Mouse (Mus musculus) liver, adult 2 months (tissue): ENCODE results near the gene Tigit. TPM values are rescaled to one million over a fixed set of nuclear protein-coding genes. Genes with fewer than 3 reads are reported as not detected.

Experiments
- DNase-seq: peaks from one replicate; pipeline ENCODE4 v3.0.0-alpha.2; 2011; ENCODE audit warnings: low read depth, low spot score; ENCODE audit errors: extremely low read depth
- H3K27ac ChIP-seq: fragments of 200-500 bp; replicated peaks from 2 replicates; pipeline ENCODE4 v1.5.1; 2012; ENCODE audit warnings: low read depth, mild to moderate bottlenecking, control low read depth, inconsistent platforms, low read length; ENCODE audit not compliant: insufficient read depth
- H3K27me3 ChIP-seq: fragments of 200-500 bp; 2 replicates; pipeline ENCODE4 v1.6.1; 2012; ENCODE audit warnings: mild to moderate bottlenecking, moderate library complexity, low read length, inconsistent platforms; ENCODE audit not compliant: control insufficient read depth, insufficient read depth
- H3K36me3 ChIP-seq: fragments of 200-500 bp; 2 replicates; pipeline ENCODE4 v1.6.1; 2012; ENCODE audit warnings: low read length, inconsistent platforms; ENCODE audit not compliant: control insufficient read depth, insufficient read depth
- H3K4me1 ChIP-seq: fragments of 200-500 bp; 2 replicates; pipeline ENCODE4 v1.6.1; 2011; ENCODE audit warnings: low read length; ENCODE audit not compliant: control insufficient read depth, insufficient read depth
- H3K4me3 ChIP-seq: fragments of 200-500 bp; 2 replicates; pipeline ENCODE4 v1.5.1; 2011; ENCODE audit warnings: low read depth, mild to moderate bottlenecking, control low read depth, low read length, moderate library complexity; ENCODE audit not compliant: insufficient read depth
- H3K79me2 ChIP-seq: fragments of 200-500 bp; 2 replicates; pipeline ENCODE4 v1.6.1; 2012; ENCODE audit warnings: inconsistent platforms, mild to moderate bottlenecking, low read length, moderate library complexity; ENCODE audit not compliant: control insufficient read depth, insufficient read depth
- H3K9ac ChIP-seq: fragments of 200-500 bp; 2 replicates; pipeline ENCODE4 v1.6.1; 2012; ENCODE audit warnings: low read depth, mild to moderate bottlenecking, control low read depth, inconsistent platforms, low read length
- CTCF ChIP-seq: fragments of 200-500 bp; IDR thresholded peaks from 2 replicates; pipeline ENCODE4 v1.5.1; 2011; ENCODE audit warnings: low read depth, low read length, control low read depth
- POLR2A ChIP-seq: fragments of 200-500 bp; IDR thresholded peaks from 2 replicates; pipeline ENCODE4 v1.6.1; 2011; ENCODE audit warnings: low read length, control low read depth; ENCODE audit not compliant: insufficient read depth; ENCODE audit errors: extremely low read depth
- WGBS: fragments of 180-500 bp; shearing (Covaris S2); methylation state at CpG from one replicate; pipeline ENCODE4 v1.1.7; 2018; 5-methylcytosine and 5-hydroxymethylcytosine counted together
- polyA plus RNA-seq: library from polyadenylated mRNA; depleted of rRNA; stranded (reverse); fragments of >200 nt; gene quantifications from 2 replicates; pipeline ENCODE4 v1.2.3, GENCODE M21; 2012; rRNA removed
- total RNA-seq: library from RNA; depleted of rRNA; stranded (reverse); fragments of >200 nt; gene quantifications from 2 replicates; pipeline ENCODE4 v1.2.3, GENCODE M21; 2014; rRNA removed

The Tigit gene
- total and polyA plus RNA-seq, 2 experiments = 0.22 TPM; not detected in 1

GRCm38 (mm10) chr16:43608066-43608465 is 55.9 kb downstream of the Tigit start:
- Histone ChIP-seq H3K9ac (no peak overlapping the region), H3K27ac (no peak overlapping the region), H3K27me3 (no peaks in the 10 kb centered on the region), H3K79me2 (no peaks in the 10 kb centered on the region), H3K4me1 (no peaks in the 10 kb centered on the region; the same call in 1 of the 2 replicates), H3K36me3 (peaks cover 28% of the 10 kb centered on the region), H3K4me3 (no peak overlapping the region)
- no peak for TF ChIP-seq POLR2A
- no peak for TF ChIP-seq CTCF
- DNase-seq = no peak

DNA sequence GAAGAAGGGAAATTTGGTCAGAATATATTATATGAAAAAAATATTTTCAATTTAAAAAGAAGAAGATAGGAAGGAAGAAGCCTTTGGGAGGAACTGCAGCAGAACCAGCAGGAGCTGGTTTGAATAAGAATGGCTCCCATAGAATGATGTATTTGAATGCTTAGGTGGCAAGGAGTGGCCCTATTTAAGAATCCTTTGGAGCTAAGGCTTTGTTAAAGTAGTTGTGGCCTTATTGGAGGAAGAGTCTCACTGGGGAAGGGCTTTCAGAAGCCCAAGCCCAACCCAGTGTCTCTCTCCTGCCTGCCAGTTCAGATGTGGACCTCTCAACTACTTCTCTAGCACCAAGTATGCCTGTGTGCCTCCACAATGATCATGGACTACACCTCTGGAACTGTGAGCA is 56.9 kb downstream of the Tigit start:
- Histone ChIP-seq H3K27ac (no peak overlapping the region), H3K9ac (no peak overlapping the region), H3K27me3 (no peaks in the 10 kb centered on the region), H3K79me2 (no peaks in the 10 kb centered on the region; the same call in 1 of the 2 replicates), H3K4me3 (no peak overlapping the region), H3K4me1 (no peaks in the 10 kb centered on the region; the same call in 1 of the 2 replicates), H3K36me3 (peaks cover 24% of the 10 kb centered on the region)
- TF ChIP-seq POLR2A (no peak), CTCF (no peak)
- DNase-seq = no peak

GRCm38 (mm10) chr16:43604399-43605013 is 59.4 kb downstream of the Tigit start:
- WGBS = 87% methylated on average over 4 of the region's 4 CpGs
- no peak for TF ChIP-seq CTCF
- H3K79me2 ChIP-seq = peaks cover 2% of the 10 kb centered on the region; the same call in 1 of the 2 replicates
- H3K4me1 ChIP-seq = no peaks in the 10 kb centered on the region; the same call in 1 of the 2 replicates
- peaks cover 30% of the 10 kb centered on the region for H3K36me3 ChIP-seq
- H3K27ac ChIP-seq = no peak overlapping the region
- no peak for DNase-seq
- H3K4me3 ChIP-seq = no peak overlapping the region
- no peaks in the 10 kb centered on the region for H3K27me3 ChIP-seq
- H3K9ac ChIP-seq = no peak overlapping the region

DNA sequence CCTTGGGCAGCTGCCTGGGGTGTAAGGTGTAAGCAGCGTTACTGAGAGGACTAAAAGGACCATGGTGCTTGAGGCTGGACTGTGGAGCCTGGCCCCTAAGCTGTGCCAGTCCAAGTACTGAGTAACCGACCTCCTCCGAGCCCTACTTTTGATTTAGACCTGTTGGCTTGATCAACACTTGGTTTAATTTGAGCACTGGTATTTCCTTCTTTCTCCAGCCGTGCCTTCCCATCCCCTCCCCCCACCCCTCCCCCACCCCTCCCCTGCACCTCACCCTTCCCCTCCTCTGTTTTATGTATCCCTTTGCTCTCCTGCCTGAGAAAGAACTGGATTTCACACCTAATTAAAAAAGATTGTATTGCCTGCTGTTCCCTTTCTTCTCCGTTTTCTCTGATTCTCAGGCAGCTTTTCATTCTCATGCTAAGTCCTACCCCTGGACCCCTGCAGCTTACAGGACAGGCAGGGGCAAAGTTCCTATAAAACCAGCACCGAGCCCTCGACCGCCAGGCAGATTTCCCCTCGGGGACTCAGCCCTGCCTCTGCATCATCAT is 60.3 kb downstream of the Tigit start:
- Histone ChIP-seq H3K9ac (no peak overlapping the region), H3K27me3 (no peaks in the 10 kb centered on the region), H3K79me2 (peaks cover 2% of the 10 kb centered on the region; the same call in 1 of the 2 replicates), H3K36me3 (peaks cover 34% of the 10 kb centered on the region), H3K27ac (no peak overlapping the region), H3K4me3 (no peak overlapping the region), H3K4me1 (no peaks in the 10 kb centered on the region; the same call in 1 of the 2 replicates)
- TF ChIP-seq CTCF (no peak), POLR2A (no peak)
- 66% methylated on average over 9 of the region's 9 CpGs for WGBS
- DNase-seq = no peak

DNA sequence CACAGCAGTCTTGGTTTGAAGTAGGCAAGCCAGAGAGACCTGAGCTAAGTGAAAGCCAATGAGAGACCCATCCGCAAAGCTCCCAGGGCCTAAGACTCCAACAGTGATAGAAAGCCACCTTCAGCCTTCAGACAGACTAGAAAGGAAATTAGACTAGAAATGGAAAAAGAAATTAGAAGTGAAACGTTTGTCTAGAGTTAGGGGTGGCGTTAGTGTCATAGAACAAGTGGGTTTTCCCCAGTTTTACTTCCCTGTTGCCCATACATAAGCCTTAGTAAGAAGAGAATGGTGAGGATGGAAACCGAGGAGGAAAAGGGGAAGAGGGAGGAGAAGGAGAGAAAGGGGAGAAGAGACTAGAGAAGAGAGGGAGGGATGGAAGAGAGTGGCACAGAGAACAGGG is 61.4 kb downstream of the Tigit start:
- Histone ChIP-seq H3K27me3 (no peaks in the 10 kb centered on the region), H3K4me3 (no peak overlapping the region), H3K4me1 (no peaks in the 10 kb centered on the region; the same call in 1 of the 2 replicates), H3K79me2 (peaks cover 2% of the 10 kb centered on the region; the same call in 1 of the 2 replicates), H3K36me3 (peaks cover 37% of the 10 kb centered on the region), H3K27ac (no peak overlapping the region), H3K9ac (no peak overlapping the region)
- WGBS = 85% methylated on average over 4 of the region's 4 CpGs
- no peak for DNase-seq
- no peak for TF ChIP-seq CTCF
- TF ChIP-seq POLR2A = no peak

GRCm38 (mm10) chr16:43599707-43600106 is 64.2 kb downstream of the Tigit start:
- no peak for DNase-seq
- H3K79me2 ChIP-seq = peaks cover 6% of the 10 kb centered on the region; the same call in 1 of the 2 replicates
- no peak overlapping the region for H3K9ac ChIP-seq
- 98% methylated on average over 2 of the region's 2 CpGs for WGBS
- H3K4me3 ChIP-seq = no peak overlapping the region
- no peak for TF ChIP-seq CTCF
- TF ChIP-seq POLR2A = no peak
- H3K4me1 ChIP-seq = 0 out of 2 replicates have a peak, but pooled peaks cover 3% of the 10 kb centered on the region
- H3K36me3 ChIP-seq = peaks cover 44% of the 10 kb centered on the region
- H3K27ac ChIP-seq = no peak overlapping the region
- no peaks in the 10 kb centered on the region for H3K27me3 ChIP-seq

Other genes starting within 250 kb of the Tigit start
- gene Drd3, start 89.9 kb upstream of the Tigit start, total RNA-seq = not detected in 2 replicates
- not detected in 2 replicates for gene Drd3, start 89.9 kb upstream of the Tigit start, polyA plus RNA-seq
- 3.3 and 6.2 TPM in 2 replicates for gene Ccdc191, start 225.7 kb upstream of the Tigit start, total RNA-seq
- gene Ccdc191, start 225.7 kb upstream of the Tigit start, polyA plus RNA-seq = 0.25 and 1.1 TPM in 2 replicates